Mouse (Mus musculus) left cerebral cortex, postnatal 14 days (tissue): ENCODE results near the gene Sec13. TPM values are rescaled to one million over a fixed set of nuclear protein-coding genes. Genes with fewer than 3 reads are reported as not detected.
"Not testable (repeated sequence)": the region's sequence is repeated elsewhere in the genome, so short reads cannot be mapped to it uniquely, and the experiment has no call there.

ENCODE experiments used
- DNase-seq, 2 experiments: peaks; one replicate each; pipeline ENCODE4 v3.0.0; 2021 to 2022; ENCODE audit warnings: low spot score in 2 of 2, mixed read lengths in 1 of 2
- intact Hi-C: fragments of 180-260 bp; cut with DNase I; formaldehyde crosslinking; loops from one replicate; pipeline ENCODE4 v1.15.1; 2025
- total RNA-seq, 2 experiments: library from RNA; stranded (reverse); gene quantifications; 2 replicates each; pipeline ENCODE4 v1.2.3; 2021

Gene Sec13
- total RNA-seq, 2 experiments from 2014 or later, result 75.4 to 78.0 TPM

DNA sequence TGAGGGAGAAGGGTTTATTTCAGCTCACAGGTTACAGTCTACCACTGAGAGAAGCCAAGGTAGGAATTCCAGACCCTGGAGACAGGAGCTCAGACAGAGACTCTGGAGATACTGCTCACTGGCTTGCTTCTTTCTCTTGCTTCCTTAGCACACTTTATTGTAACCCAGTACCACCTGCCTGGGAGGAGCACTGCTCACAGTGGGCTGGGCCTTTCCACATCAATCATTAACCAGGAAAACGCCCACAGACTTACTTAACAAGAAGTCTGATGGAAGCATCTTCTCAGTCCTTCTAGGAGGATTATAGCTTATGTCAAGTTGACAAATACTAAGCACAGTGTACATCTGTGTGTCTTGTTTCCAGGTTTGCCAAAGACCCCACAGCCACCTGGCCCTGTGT is 25.7 kb downstream of the Sec13 start:
- DNase-seq, result no peak
- intact Hi-C loops, result loop anchor here (10.0 kb wide), 1 partner anchor 200 kb away; no protein-coding TSS in a partner anchor

- intact Hi-C loops, result loop anchor here (10.0 kb wide), 1 partner anchor 199 kb away; no protein-coding TSS in a partner anchor
- DNase-seq, result no peak
Measured at GRCm38 (mm10) chr6:113714276-113714675, 26.3 kb downstream of the Sec13 start.

DNA sequence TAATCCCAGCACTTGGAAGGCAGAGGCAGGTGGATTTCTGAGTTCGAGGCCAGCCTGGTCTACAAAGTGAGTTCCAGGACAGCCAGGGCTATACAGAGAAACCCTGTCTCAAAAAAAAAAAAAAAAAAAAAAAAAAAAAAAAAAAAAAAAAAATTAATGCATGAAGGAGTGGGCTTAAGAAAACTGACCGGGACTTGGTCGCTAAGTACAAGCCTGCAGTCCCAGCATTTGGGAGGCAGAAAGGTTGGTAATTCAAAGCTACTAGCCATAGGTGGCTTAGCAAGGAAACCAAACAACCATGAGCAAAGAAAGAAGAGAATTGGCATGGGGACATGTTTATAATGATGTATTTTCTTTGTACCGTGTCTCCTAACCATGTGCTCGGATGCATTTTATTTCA is 27.2 kb downstream of the Sec13 start:
- intact Hi-C loops, result loop anchor here (10.0 kb wide), 1 partner anchor 199 kb away; no protein-coding TSS in a partner anchor
- DNase-seq, result not testable (repeated sequence)

DNA sequence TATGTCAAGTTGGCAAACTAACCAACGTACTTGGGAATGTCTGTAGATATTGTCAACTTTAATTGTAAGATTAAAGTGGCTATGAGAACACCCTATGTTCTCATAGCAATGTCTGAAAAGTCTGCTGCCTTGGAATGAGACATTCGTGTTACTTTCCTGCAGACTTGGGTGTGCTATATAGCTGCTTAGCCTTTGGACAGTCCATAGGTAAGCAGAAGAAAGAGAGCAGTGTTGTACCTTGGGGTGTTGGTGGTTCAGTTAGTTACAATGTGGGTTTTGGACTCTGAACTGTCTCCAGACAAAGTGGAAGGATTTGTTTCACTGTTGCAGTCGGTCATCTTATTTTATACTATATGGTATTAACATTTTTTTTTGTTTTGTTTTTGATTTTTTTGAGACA is 27.8 kb downstream of the Sec13 start:
- no peak for DNase-seq
- intact Hi-C loops, result loop anchor here (10.0 kb wide), 1 partner anchor 198 kb away; no protein-coding TSS in a partner anchor

- peak in 1 of 2 experiments; percentile 18 for DNase-seq
- intact Hi-C loops, result no loop called here
Measured at GRCm38 (mm10) chr6:113697222-113698205, 43.0 kb downstream of the Sec13 start.

- peak; percentile 97 to 98 for DNase-seq
- intact Hi-C loops, result no loop called here
Measured at GRCm38 (mm10) chr6:113696582-113697221, 43.8 kb downstream of the Sec13 start, which contains the start of gene Tatdn2. TSS of gene Tatdn2 (plus strand) at chr6:113697050.

GRCm38 (mm10) chr6:113695766-113696355 is 44.7 kb downstream of the Sec13 start:
- intact Hi-C loops, result no loop called here
- DNase-seq, result no peak

DNA sequence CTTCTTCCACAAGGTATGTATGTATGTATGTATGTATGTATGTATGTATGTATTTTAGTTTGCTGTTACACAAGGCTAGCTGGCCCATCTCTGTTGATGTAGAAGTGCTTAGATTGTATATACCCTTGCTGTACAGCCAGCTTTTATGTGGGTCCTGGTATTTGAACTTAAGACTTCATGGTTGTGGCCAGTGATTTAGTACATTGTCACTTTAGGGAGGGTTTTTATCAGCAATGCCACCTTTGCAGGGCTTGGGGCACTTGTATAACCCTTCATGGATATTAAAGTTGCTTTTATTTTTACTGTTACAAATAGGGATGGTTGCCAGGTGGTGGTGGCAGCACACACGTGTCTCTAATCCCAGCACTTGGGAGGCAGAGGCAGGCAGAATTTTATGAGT is 45.3 kb downstream of the Sec13 start:
- intact Hi-C loops, result no loop called here
- no peak for DNase-seq

DNA sequence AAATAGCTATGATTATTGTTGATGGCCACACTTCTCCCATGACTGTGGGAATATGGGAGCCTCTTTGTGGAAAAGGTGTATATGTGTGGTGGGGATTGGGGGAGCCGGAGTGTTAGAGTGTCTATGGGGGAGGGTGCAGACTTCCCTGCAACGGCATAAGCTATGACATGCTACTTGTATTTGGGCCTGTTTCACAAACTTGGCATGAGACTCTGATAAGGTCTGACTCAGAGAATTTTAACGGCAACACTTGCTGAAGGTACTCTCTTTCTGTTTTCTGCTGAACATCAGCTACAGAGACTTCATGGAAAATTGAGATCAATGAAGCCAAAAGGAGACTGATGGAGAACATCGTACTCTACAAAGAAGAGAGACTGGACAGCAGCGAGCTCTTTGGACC is 47.2 kb downstream of the Sec13 start:
- intact Hi-C loops, result no loop called here

DNA sequence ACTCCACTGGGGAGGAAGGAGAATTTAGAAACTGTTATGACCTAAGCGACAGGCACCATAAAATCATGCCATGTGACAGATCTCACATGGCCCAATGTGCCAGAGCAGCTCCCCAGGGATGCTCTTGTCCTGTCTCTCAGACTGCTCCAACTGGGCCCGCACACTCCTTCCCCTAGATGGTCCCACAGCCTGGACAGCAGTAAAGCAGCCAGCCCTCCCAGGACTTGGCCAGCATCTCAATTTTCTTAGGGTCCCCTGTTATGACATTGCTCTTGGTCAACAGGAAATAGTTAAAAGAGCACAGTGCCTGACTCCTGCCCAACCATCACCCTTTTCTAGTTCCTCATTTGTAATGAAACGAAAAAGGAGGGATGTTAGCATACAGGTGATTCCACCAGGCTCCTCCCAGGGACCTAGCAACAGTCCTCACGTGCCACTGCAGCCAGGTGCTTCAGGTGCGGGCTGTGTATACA is 47.8 kb downstream of the Sec13 start:
- DNase-seq, result no peak
- intact Hi-C loops, result no loop called here

More for the DNA sequence above, 47.2 kb downstream of the Sec13 start:
- no peak for DNase-seq

DNA sequence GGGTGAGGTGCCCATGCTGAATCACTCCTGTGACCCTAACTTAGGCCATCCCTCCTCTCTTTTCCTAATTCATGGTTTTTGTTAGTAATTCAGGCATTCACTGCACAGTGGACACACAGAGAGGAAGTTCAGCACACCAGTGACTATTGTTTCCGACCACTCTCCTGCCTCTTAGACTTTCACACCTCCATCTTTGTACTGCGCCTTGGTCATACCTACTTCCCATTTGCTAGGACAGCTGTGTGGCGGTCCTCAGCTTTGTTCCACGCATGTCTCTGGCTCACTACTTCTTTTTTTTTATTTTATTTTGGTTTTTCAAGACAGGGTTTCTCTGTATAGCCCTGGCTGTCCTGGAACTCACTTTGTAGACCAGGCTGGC is 49.5 kb downstream of the Sec13 start:
- intact Hi-C loops, result no loop called here
- no peak for DNase-seq

GRCm38 (mm10) chr6:113690400-113691083 is 50.0 kb downstream of the Sec13 start:
- DNase-seq, result no peak
- intact Hi-C loops, result no loop called here

DNA sequence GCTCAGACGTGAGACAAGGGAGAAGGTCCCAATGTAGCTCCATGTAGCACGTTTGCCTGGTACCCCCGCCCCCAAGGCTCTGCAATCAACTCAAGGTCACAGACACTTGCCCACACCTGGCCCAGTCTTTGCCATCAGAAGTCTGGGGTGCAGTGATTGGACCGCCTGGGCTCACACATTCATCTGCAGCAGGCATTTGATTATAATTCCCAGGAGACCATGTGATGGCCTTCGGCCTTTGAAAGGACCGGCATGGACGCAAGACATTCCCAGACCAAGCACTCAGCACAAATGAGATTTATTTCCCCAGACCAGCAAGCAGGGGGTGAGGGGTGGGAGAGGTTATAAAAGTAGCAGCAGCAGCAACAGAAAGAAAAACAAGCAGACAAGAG is 50.5 kb downstream of the Sec13 start:
- intact Hi-C loops, result no loop called here
- no peak for DNase-seq

DNA sequence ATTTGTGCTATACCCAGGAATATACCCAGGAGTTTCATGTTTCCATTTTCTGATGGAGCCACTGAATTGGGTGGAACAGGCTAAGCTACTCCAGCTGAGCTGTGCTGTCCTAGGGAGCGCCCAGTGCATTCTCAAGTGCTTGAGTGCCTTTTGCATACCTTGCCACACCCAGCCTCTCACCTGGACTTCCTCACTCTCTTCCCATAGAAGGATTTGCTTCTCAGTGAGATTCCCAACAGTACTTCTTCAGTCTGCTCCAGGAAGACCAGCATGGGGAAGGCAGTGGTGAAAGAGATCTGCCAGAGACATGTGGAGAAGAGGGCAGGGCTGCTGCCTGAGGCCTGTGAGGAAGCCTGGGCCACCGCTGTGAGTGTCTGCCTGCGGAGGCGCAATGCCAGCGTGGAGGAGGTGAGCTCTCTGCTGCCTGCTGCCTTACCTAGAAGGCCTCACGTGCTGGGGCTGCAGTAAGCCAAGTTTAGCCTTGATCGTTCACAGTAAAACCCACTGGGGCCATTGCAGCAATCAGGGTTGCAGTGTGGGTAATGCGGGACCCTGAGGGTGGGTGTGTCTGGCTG is 53.9 kb downstream of the Sec13 start:
- intact Hi-C loops, result no loop called here
- no peak for DNase-seq

- DNase-seq, result no peak
- intact Hi-C loops, result no loop called here
Measured at GRCm38 (mm10) chr6:113683081-113683825, 57.3 kb downstream of the Sec13 start.

GRCm38 (mm10) chr6:113681271-113681670 is 59.3 kb downstream of the Sec13 start:
- intact Hi-C loops, result loop anchor here (2.0 kb wide), 1 partner anchor 42 kb away; the partner anchor contains the start of gene Irak2
- DNase-seq, result peak; percentile 79 to 83

DNA sequence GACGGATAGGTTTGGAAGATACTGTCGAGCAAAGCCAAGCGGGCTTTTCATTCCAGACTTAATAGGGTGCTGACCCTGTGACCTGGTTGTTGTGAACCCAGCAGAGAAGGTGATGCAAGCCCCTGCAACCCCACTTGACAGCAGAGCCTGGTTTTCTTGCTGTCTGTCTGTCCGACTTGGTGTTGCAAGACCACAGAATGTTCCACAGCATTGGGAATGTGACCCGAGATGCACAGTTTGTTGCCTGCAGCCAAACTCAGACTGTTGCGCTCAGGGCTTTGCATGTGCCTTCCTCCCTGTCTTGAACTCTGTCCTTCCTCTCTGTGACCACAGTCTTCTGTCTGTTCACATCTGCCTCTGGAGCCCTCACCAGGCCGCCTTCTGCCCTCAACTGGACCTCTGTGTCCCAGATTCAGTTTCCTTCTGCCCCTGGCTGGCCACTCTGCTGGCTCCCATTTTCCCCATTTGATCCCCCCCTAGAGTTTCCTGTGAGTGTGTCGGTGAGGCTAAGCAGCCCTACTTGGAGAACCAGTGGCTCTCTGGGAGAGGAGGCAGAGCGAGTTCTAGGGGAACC is 60.5 kb downstream of the Sec13 start:
- intact Hi-C loops, result loop anchor here (2.0 kb wide), 1 partner anchor 41 kb away; the partner anchor contains the start of gene Irak2
- no peak for DNase-seq
